Mouse (Mus musculus): ENCODE data around the gene Ankrd44. TPM values are rescaled to one million over a fixed set of nuclear protein-coding genes. Genes with fewer than 3 reads are reported as not detected.

Gene Ankrd44
- polyA plus RNA-seq, 1 experiment from 2014 or later = 30.8 TPM

- Histone ChIP-seq H3K4me1 (no peaks in the 10 kb centered on the region), H3K9me3 (0 out of 2 replicates have a peak, but pooled peaks cover 4% of the 10 kb centered on the region), H3K27me3 (no peaks in the 10 kb centered on the region), H3K9ac (no peak overlapping the region), H3K36me3 (peaks cover 9% of the 10 kb centered on the region), H3K4me2 (replicated peaks) (no peak overlapping the region), H3K4me3 (no peak overlapping the region), H3K27ac (no peak overlapping the region)
- 66% methylated on average over 3 of the region's 3 CpGs for WGBS
- no peak for ATAC-seq (ENCODE audit: insufficient number of reproducible peaks, insufficient read depth, low FRiP score, low TSS enrichment)
Observed at GRCm38 (mm10) chr1:54767221-54767620, 159.0 kb downstream of the Ankrd44 start.

- H3K4me1 ChIP-seq = no peaks in the 10 kb centered on the region
- H3K27ac ChIP-seq = no peak overlapping the region
- WGBS = 95% methylated on average over 2 of the region's 2 CpGs
- no peak overlapping the region for H3K4me2 ChIP-seq (replicated peaks)
- H3K9ac ChIP-seq = no peak overlapping the region
- H3K36me3 ChIP-seq = peaks cover 16% of the 10 kb centered on the region
- 0 out of 2 replicates have a peak, but pooled peaks cover 2% of the 10 kb centered on the region for H3K9me3 ChIP-seq
- ATAC-seq (ENCODE audit: insufficient number of reproducible peaks, insufficient read depth, low FRiP score, low TSS enrichment) = no peak
- no peak overlapping the region for H3K4me3 ChIP-seq
- no peaks in the 10 kb centered on the region for H3K27me3 ChIP-seq
Observed at GRCm38 (mm10) chr1:54765632-54766238, 160.5 kb downstream of the Ankrd44 start.

- no peak overlapping the region for H3K9ac ChIP-seq
- WGBS = 75% methylated on average over 10 of the region's 10 CpGs
Observed at GRCm38 (mm10) chr1:54762216-54762807, 163.9 kb downstream of the Ankrd44 start.

GRCm38 (mm10) chr1:54759841-54760240 is 166.3 kb downstream of the Ankrd44 start:
- H3K4me2 ChIP-seq (replicated peaks) = no peak overlapping the region
- no peak overlapping the region for H3K27ac ChIP-seq

More at GRCm38 (mm10) chr1:54762216-54762807, 163.9 kb downstream of the Ankrd44 start:
- Histone ChIP-seq H3K27ac (no peak overlapping the region), H3K27me3 (no peaks in the 10 kb centered on the region), H3K4me1 (no peaks in the 10 kb centered on the region), H3K4me3 (no peak overlapping the region), H3K36me3 (peaks cover 16% of the 10 kb centered on the region), H3K4me2 (replicated peaks) (no peak overlapping the region), H3K9me3 (no peaks in the 10 kb centered on the region)
- ATAC-seq (ENCODE audit: insufficient number of reproducible peaks, insufficient read depth, low FRiP score, low TSS enrichment) = no peak

GRCm38 (mm10) chr1:54757291-54757690 is 168.9 kb downstream of the Ankrd44 start:
- ATAC-seq (ENCODE audit: insufficient number of reproducible peaks, insufficient read depth, low FRiP score, low TSS enrichment) = no peak
- no peak overlapping the region for H3K27ac ChIP-seq
- H3K4me2 ChIP-seq (replicated peaks) = no peak overlapping the region
- no peaks in the 10 kb centered on the region for H3K27me3 ChIP-seq
- H3K9me3 ChIP-seq = no peaks in the 10 kb centered on the region
- no peaks in the 10 kb centered on the region for H3K4me1 ChIP-seq
- peaks cover 13% of the 10 kb centered on the region; the same call in 1 of the 2 replicates for H3K36me3 ChIP-seq
- H3K9ac ChIP-seq = no peak overlapping the region
- no peak overlapping the region for H3K4me3 ChIP-seq
- WGBS = 86% methylated on average over 3 of the region's 3 CpGs

More at GRCm38 (mm10) chr1:54759841-54760240, 166.3 kb downstream of the Ankrd44 start:
- H3K4me1 ChIP-seq = no peaks in the 10 kb centered on the region
- peaks cover 8% of the 10 kb centered on the region; the same call in 1 of the 2 replicates for H3K36me3 ChIP-seq
- no peak overlapping the region for H3K4me3 ChIP-seq
- H3K27me3 ChIP-seq = no peaks in the 10 kb centered on the region
- H3K9me3 ChIP-seq = no peaks in the 10 kb centered on the region
- no peak for ATAC-seq (ENCODE audit: insufficient number of reproducible peaks, insufficient read depth, low FRiP score, low TSS enrichment)
- H3K9ac ChIP-seq = no peak overlapping the region

- Histone ChIP-seq H3K9me3 (no peaks in the 10 kb centered on the region), H3K4me3 (no peak overlapping the region), H3K4me1 (no peaks in the 10 kb centered on the region), H3K4me2 (replicated peaks) (no peak overlapping the region), H3K27me3 (no peaks in the 10 kb centered on the region), H3K9ac (no peak overlapping the region), H3K27ac (no peak overlapping the region), H3K36me3 (0 out of 2 replicates have a peak, but pooled peaks cover 5% of the 10 kb centered on the region)
- no peak for ATAC-seq (ENCODE audit: insufficient number of reproducible peaks, insufficient read depth, low FRiP score, low TSS enrichment)
- 83% methylated on average over 8 of the region's 8 CpGs for whole genome bisulfite sequencing
Observed at GRCm38 (mm10) chr1:54755690-54756365, 170.4 kb downstream of the Ankrd44 start.

GRCm38 (mm10) chr1:54749961-54750360 is 176.2 kb downstream of the Ankrd44 start:
- ATAC-seq (ENCODE audit: insufficient number of reproducible peaks, insufficient read depth, low FRiP score, low TSS enrichment) = no peak
- Histone ChIP-seq H3K36me3 (0 out of 2 replicates have a peak, but pooled peaks cover 5% of the 10 kb centered on the region), H3K27ac (no peak overlapping the region), H3K4me2 (replicated peaks) (no peak overlapping the region), H3K27me3 (no peaks in the 10 kb centered on the region), H3K4me3 (no peak overlapping the region), H3K9ac (no peak overlapping the region), H3K4me1 (no peaks in the 10 kb centered on the region), H3K9me3 (no peaks in the 10 kb centered on the region)
- 72% methylated on average over 1 of the region's 1 CpGs for WGBS

GRCm38 (mm10) chr1:54749516-54749915 is 176.7 kb downstream of the Ankrd44 start:
- Histone ChIP-seq H3K4me2 (replicated peaks) (no peak overlapping the region), H3K36me3 (0 out of 2 replicates have a peak, but pooled peaks cover 5% of the 10 kb centered on the region), H3K9ac (no peak overlapping the region), H3K27ac (no peak overlapping the region), H3K9me3 (no peaks in the 10 kb centered on the region), H3K27me3 (no peaks in the 10 kb centered on the region), H3K4me3 (no peak overlapping the region), H3K4me1 (no peaks in the 10 kb centered on the region)
- 78% methylated on average over 3 of the region's 3 CpGs for WGBS
- no peak for ATAC-seq (ENCODE audit: insufficient number of reproducible peaks, insufficient read depth, low FRiP score, low TSS enrichment)

GRCm38 (mm10) chr1:54747785-54748420 is 178.3 kb downstream of the Ankrd44 start:
- H3K9ac ChIP-seq = no peak overlapping the region
- H3K9me3 ChIP-seq = no peaks in the 10 kb centered on the region
- no peak overlapping the region for H3K4me3 ChIP-seq
- no peak overlapping the region for H3K4me2 ChIP-seq (replicated peaks)
- no peaks in the 10 kb centered on the region for H3K27me3 ChIP-seq
- ATAC-seq (ENCODE audit: insufficient number of reproducible peaks, insufficient read depth, low FRiP score, low TSS enrichment) = no peak
- H3K4me1 ChIP-seq = no peaks in the 10 kb centered on the region
- H3K27ac ChIP-seq = no peak overlapping the region
- 65% methylated on average over 8 of the region's 8 CpGs for WGBS
- H3K36me3 ChIP-seq = 0 out of 2 replicates have a peak, but pooled peaks cover 3% of the 10 kb centered on the region

- no peak overlapping the region for H3K27ac ChIP-seq
- no peaks in the 10 kb centered on the region for H3K27me3 ChIP-seq
- H3K9ac ChIP-seq = no peak overlapping the region
- 0 out of 2 replicates have a peak, but pooled peaks cover 3% of the 10 kb centered on the region for H3K36me3 ChIP-seq
- no peaks in the 10 kb centered on the region for H3K4me1 ChIP-seq
- no peak for ATAC-seq (ENCODE audit: insufficient number of reproducible peaks, insufficient read depth, low FRiP score, low TSS enrichment)
- no peaks in the 10 kb centered on the region for H3K9me3 ChIP-seq
- H3K4me2 ChIP-seq (replicated peaks) = no peak overlapping the region
- H3K4me3 ChIP-seq = no peak overlapping the region
Observed at GRCm38 (mm10) chr1:54745666-54746065, 180.5 kb downstream of the Ankrd44 start.

- Histone ChIP-seq H3K4me3 (no peak overlapping the region), H3K9ac (no peak overlapping the region), H3K4me1 (no peaks in the 10 kb centered on the region), H3K9me3 (no peaks in the 10 kb centered on the region), H3K36me3 (peaks cover 7% of the 10 kb centered on the region; the same call in 1 of the 2 replicates), H3K27me3 (no peaks in the 10 kb centered on the region), H3K4me2 (replicated peaks) (no peak overlapping the region), H3K27ac (no peak overlapping the region)
- 87% methylated on average over 5 of the region's 5 CpGs for WGBS
- ATAC-seq (ENCODE audit: insufficient number of reproducible peaks, insufficient read depth, low FRiP score, low TSS enrichment) = no peak
Observed at GRCm38 (mm10) chr1:54744171-54744570, 182.0 kb downstream of the Ankrd44 start.
